Comparison of ENCODE assay signal across 6 mouse cellular contexts in the genomic region with DNA sequence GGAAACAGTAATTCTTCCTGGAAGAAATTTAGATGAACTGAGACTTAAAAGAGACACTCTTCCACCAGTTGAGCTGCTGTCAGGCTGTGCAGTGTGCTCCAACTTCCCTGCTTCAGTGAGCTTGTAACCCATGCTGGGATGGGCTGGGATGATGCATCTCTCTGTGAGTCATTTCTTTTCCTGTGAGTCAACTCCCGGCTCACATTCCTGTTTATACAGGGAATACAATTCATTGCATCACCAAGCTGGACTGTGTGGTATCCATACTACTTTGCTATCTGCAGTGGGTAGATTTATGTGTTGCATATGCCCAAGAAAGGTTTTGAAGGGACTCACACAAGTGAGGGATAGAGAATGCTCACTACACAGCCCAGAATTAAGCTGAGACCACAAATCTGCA.
DNase-seq lines count a peak whose midpoint lies in the region; ATAC-seq and TF ChIP-seq lines count a peak whose summit lies in the region.
"Not testable (repeated sequence)": the region's sequence is repeated elsewhere in the genome, so short reads cannot be mapped to it uniquely, and the experiment has no call there.

No protein-coding gene starts in this region.

- TF ChIP-seq POLR2A in embryonic fibroblast, embryonic 13.5 days (IDR thresholded peaks at IDR 0.05; ENCODE audit: low read depth, low read length), result not testable (repeated sequence)

- not testable (repeated sequence) for H3K4me3 ChIP-seq in embryonic fibroblast, embryonic 13.5 days (ENCODE audit: insufficient read depth, low read length); heart, postnatal 0 days (ENCODE audit: low read depth, low read length); lung, postnatal 0 days (ENCODE audit: low read depth, low read length)

- H3K4me1 ChIP-seq in embryonic fibroblast, embryonic 13.5 days (ENCODE audit: control insufficient read depth, insufficient read depth, low read length); heart, postnatal 0 days (ENCODE audit: control insufficient read depth, insufficient read depth); lung, postnatal 0 days (ENCODE audit: insufficient read depth, low read depth, low read length): not testable (repeated sequence)

- not testable (repeated sequence) for H3K9ac ChIP-seq in heart, postnatal 0 days (replicated peaks; ENCODE audit: low read depth, low read length); lung, postnatal 0 days (replicated peaks; ENCODE audit: low read depth)

- TF ChIP-seq EP300 in heart, postnatal 0 days (IDR thresholded peaks at IDR 0.05; ENCODE audit: low read depth); lung, postnatal 0 days (IDR thresholded peaks at IDR 0.05): not testable (repeated sequence)

- TF ChIP-seq CTCF in embryonic fibroblast, embryonic 13.5 days (IDR thresholded peaks at IDR 0.05; ENCODE audit: borderline replicate concordance, insufficient read depth, low read length); heart, postnatal 0 days (IDR thresholded peaks at IDR 0.05; ENCODE audit: low read depth); lung, postnatal 0 days (IDR thresholded peaks at IDR 0.05): not testable (repeated sequence)

- WGBS in heart, postnatal 0 days, result 12% methylated on average over 1 of the region's 1 CpGs
- WGBS in lung, postnatal 0 days, result 40% methylated on average over 1 of the region's 1 CpGs

- peak; percentile 93 for DNase-seq in 3T3-L1 (ENCODE audit: low read depth, low spot score)
- DNase-seq in Muller cell, postnatal 12 days (ENCODE audit: inconsistent ontology term), result peak; percentile 82
- DNase-seq in adrenal gland, adult 2 months, result peak; percentile 24
- DNase-seq in heart, postnatal 0 days (ENCODE audit: low spot score), result peak; percentile 6
- not testable (repeated sequence) for DNase-seq in lung, postnatal 0 days (ENCODE audit: low spot score)

- H3K4me2 ChIP-seq in heart, postnatal 0 days (ENCODE audit: low read depth, low read length); lung, postnatal 0 days (replicated peaks; ENCODE audit: low read depth, low read length): not testable (repeated sequence)

- not testable (repeated sequence) for H3K27me3 ChIP-seq in heart, postnatal 0 days (ENCODE audit: control insufficient read depth, insufficient read depth, low read length); lung, postnatal 0 days (replicated peaks; ENCODE audit: insufficient read depth, low read length)

- not testable (repeated sequence) for H3K36me3 ChIP-seq in heart, postnatal 0 days (replicated peaks; ENCODE audit: control insufficient read depth, insufficient read depth, low read length); lung, postnatal 0 days (ENCODE audit: insufficient read depth, low read length)

- H3K27ac ChIP-seq in embryonic fibroblast, embryonic 13.5 days (ENCODE audit: insufficient read depth, low read length), result peak overlapping the region; percentile 17; the same call in 1 of the 2 replicates
- not testable (repeated sequence) for H3K27ac ChIP-seq in heart, postnatal 0 days (ENCODE audit: low read depth); lung, postnatal 0 days (ENCODE audit: low read length)

- H3K9me3 ChIP-seq in heart, postnatal 0 days (replicated peaks; ENCODE audit: control insufficient read depth, low read length); lung, postnatal 0 days (ENCODE audit: low read length): not testable (repeated sequence)

- ATAC-seq in heart, postnatal 0 days (ENCODE audit: insufficient read depth, low read depth), result peak; percentile 36; the same call in 1 of the 2 replicates
- ATAC-seq in lung, postnatal 0 days, result peak; percentile 43
